Mouse (Mus musculus): Measurements from ENCODE around the gene Lefty2.
"Not testable (repeated sequence)": the region's sequence is repeated elsewhere in the genome, so short reads cannot be mapped to it uniquely, and the experiment has no call there.

GRCm38 (mm10) chr1:180894088-180894987 is 1.4 kb downstream of the Lefty2 start:
- not testable (repeated sequence) for TF ChIP-seq CTCF (IDR thresholded peaks at IDR 0.05; ENCODE audit: control insufficient read depth, insufficient read depth, low read length); POLR2A (IDR thresholded peaks at IDR 0.05; ENCODE audit: borderline replicate concordance, control insufficient read depth, low read depth, low read length)
